Mouse (Mus musculus): ENCODE results near the gene Rps3. TPM values are rescaled to one million over a fixed set of nuclear protein-coding genes. Genes with fewer than 3 reads are reported as not detected.

Rps3 gene
- polyA plus RNA-seq, 1 experiment from 2014 or later: 715 TPM

- 69% methylated on average over 11 of the region's 11 CpGs for WGBS
- Histone ChIP-seq H3K4me3 (ENCODE audit: low read depth, low read length) (no peak overlapping the region), H3K9me3 (ENCODE audit: control insufficient read depth, low read length) (no peaks in the 10 kb centered on the region), H3K4me1 (replicated peaks; ENCODE audit: control insufficient read depth, insufficient read depth, low read length) (peaks cover 2% of the 10 kb centered on the region; the same call in 1 of the 2 replicates), H3K27me3 (ENCODE audit: control insufficient read depth, insufficient read depth, low read length) (no peaks in the 10 kb centered on the region), H3K27ac (ENCODE audit: low read depth, low read length) (no peak overlapping the region), H3K36me3 (ENCODE audit: control insufficient read depth, insufficient read depth, low read length) (no peaks in the 10 kb centered on the region), H3K9ac (ENCODE audit: low read length) (no peak overlapping the region), H3K4me2 (ENCODE audit: low read depth, low read length, severe bottlenecking) (no peak overlapping the region)
- no peak for ATAC-seq (replicated peaks; ENCODE audit: low FRiP score)
- no peak for DNase-seq (ENCODE audit: low spot score)
Measured at GRCm38 (mm10) chr7:99430246-99430645, 53.3 kb downstream of the Rps3 start.

GRCm38 (mm10) chr7:99429786-99430185 lies 53.8 kb downstream of the Rps3 start:
- no peak for DNase-seq (ENCODE audit: low spot score)
- Histone ChIP-seq H3K36me3 (ENCODE audit: control insufficient read depth, insufficient read depth, low read length) (no peaks in the 10 kb centered on the region), H3K9ac (ENCODE audit: low read length) (no peak overlapping the region), H3K27me3 (ENCODE audit: control insufficient read depth, insufficient read depth, low read length) (no peaks in the 10 kb centered on the region), H3K4me1 (replicated peaks; ENCODE audit: control insufficient read depth, insufficient read depth, low read length) (peaks cover 5% of the 10 kb centered on the region; the same call in 1 of the 2 replicates), H3K9me3 (ENCODE audit: control insufficient read depth, low read length) (no peaks in the 10 kb centered on the region), H3K4me3 (ENCODE audit: low read depth, low read length) (no peak overlapping the region), H3K4me2 (ENCODE audit: low read depth, low read length, severe bottlenecking) (no peak overlapping the region), H3K27ac (ENCODE audit: low read depth, low read length) (no peak overlapping the region)
- WGBS: 35% methylated on average over 6 of the region's 6 CpGs
- no peak for ATAC-seq (replicated peaks; ENCODE audit: low FRiP score)

- ATAC-seq (replicated peaks; ENCODE audit: low FRiP score): no peak
- no peak overlapping the region for H3K4me3 ChIP-seq (ENCODE audit: low read depth, low read length)
- no peaks in the 10 kb centered on the region for H3K27me3 ChIP-seq (ENCODE audit: control insufficient read depth, insufficient read depth, low read length)
- no peaks in the 10 kb centered on the region for H3K9me3 ChIP-seq (ENCODE audit: control insufficient read depth, low read length)
- H3K27ac ChIP-seq (ENCODE audit: low read depth, low read length): no peak overlapping the region
- H3K4me2 ChIP-seq (ENCODE audit: low read depth, low read length, severe bottlenecking): no peak overlapping the region
- 97% methylated on average over 5 of the region's 5 CpGs for WGBS
- H3K36me3 ChIP-seq (ENCODE audit: control insufficient read depth, insufficient read depth, low read length): no peaks in the 10 kb centered on the region
- H3K4me1 ChIP-seq (replicated peaks; ENCODE audit: control insufficient read depth, insufficient read depth, low read length): peaks cover 5% of the 10 kb centered on the region; the same call in 1 of the 2 replicates
- no peak for DNase-seq (ENCODE audit: low spot score)
- no peak overlapping the region for H3K9ac ChIP-seq (ENCODE audit: low read length)
Measured at GRCm38 (mm10) chr7:99428836-99429235, 54.7 kb downstream of the Rps3 start.

GRCm38 (mm10) chr7:99427987-99428386 lies 55.6 kb downstream of the Rps3 start:
- Histone ChIP-seq H3K9ac (ENCODE audit: low read length) (no peak overlapping the region), H3K36me3 (ENCODE audit: control insufficient read depth, insufficient read depth, low read length) (no peaks in the 10 kb centered on the region), H3K4me2 (ENCODE audit: low read depth, low read length, severe bottlenecking) (no peak overlapping the region), H3K4me3 (ENCODE audit: low read depth, low read length) (no peak overlapping the region), H3K27me3 (ENCODE audit: control insufficient read depth, insufficient read depth, low read length) (no peaks in the 10 kb centered on the region), H3K9me3 (ENCODE audit: control insufficient read depth, low read length) (no peaks in the 10 kb centered on the region), H3K27ac (ENCODE audit: low read depth, low read length) (no peak overlapping the region), H3K4me1 (replicated peaks; ENCODE audit: control insufficient read depth, insufficient read depth, low read length) (peaks cover 5% of the 10 kb centered on the region; the same call in 1 of the 2 replicates)
- no peak for ATAC-seq (replicated peaks; ENCODE audit: low FRiP score)
- DNase-seq (ENCODE audit: low spot score): no peak
- WGBS: 87% methylated on average over 3 of the region's 3 CpGs

Other genes with a start within 250 kb of the Rps3 start
- gene Mogat2, start 245.1 kb downstream of the Rps3 start, polyA plus RNA-seq (2014; fragmentation: Nextera tagmentation; extraction: Ambion mirVana): 9.3 and 13.0 TPM in 2 replicates
- gene Map6, start 216.3 kb downstream of the Rps3 start, polyA plus RNA-seq (2014; fragmentation: Nextera tagmentation; extraction: Ambion mirVana): 36.2 and 36.7 TPM in 2 replicates
- 239 and 255 TPM in 2 replicates for gene Serpinh1, start 130.5 kb downstream of the Rps3 start, polyA plus RNA-seq (2014; fragmentation: Nextera tagmentation; extraction: Ambion mirVana)
- 18.6 and 19.1 TPM in 2 replicates for gene Gdpd5, start 102.3 kb downstream of the Rps3 start, polyA plus RNA-seq (2014; fragmentation: Nextera tagmentation; extraction: Ambion mirVana)
- 4.7 and 5.5 TPM in 2 replicates for gene Klhl35, start 17.7 kb downstream of the Rps3 start, polyA plus RNA-seq (2014; fragmentation: Nextera tagmentation; extraction: Ambion mirVana)
- 4.0 and 4.2 TPM in 2 replicates for gene Arrb1, start 51.7 kb upstream of the Rps3 start, polyA plus RNA-seq (2014; fragmentation: Nextera tagmentation; extraction: Ambion mirVana)
- 0.20 and 0.29 TPM in 2 replicates for gene Tpbgl, start 143.4 kb upstream of the Rps3 start, polyA plus RNA-seq (2014; fragmentation: Nextera tagmentation; extraction: Ambion mirVana)
- 2.2 and 2.4 TPM in 2 replicates for gene Slco2b1, start 227.6 kb upstream of the Rps3 start, polyA plus RNA-seq (2014; fragmentation: Nextera tagmentation; extraction: Ambion mirVana)
- gene Olfr520, start 246.5 kb upstream of the Rps3 start, polyA plus RNA-seq (2014; fragmentation: Nextera tagmentation; extraction: Ambion mirVana): not detected in 2 replicates